Mouse (Mus musculus) liver, adult 2 months (tissue): ENCODE data around the gene Serpinf1.

Experiments used
- CTCF ChIP-seq: fragments of 200-500 bp; IDR thresholded peaks from 2 replicates; pipeline ENCODE4 v1.5.1; 2011; ENCODE audit warnings: low read depth, low read length, control low read depth
- POLR2A ChIP-seq: fragments of 200-500 bp; IDR thresholded peaks from 2 replicates; pipeline ENCODE4 v1.6.1; 2011; ENCODE audit warnings: low read length, control low read depth; ENCODE audit not compliant: insufficient read depth; ENCODE audit errors: extremely low read depth

DNA sequence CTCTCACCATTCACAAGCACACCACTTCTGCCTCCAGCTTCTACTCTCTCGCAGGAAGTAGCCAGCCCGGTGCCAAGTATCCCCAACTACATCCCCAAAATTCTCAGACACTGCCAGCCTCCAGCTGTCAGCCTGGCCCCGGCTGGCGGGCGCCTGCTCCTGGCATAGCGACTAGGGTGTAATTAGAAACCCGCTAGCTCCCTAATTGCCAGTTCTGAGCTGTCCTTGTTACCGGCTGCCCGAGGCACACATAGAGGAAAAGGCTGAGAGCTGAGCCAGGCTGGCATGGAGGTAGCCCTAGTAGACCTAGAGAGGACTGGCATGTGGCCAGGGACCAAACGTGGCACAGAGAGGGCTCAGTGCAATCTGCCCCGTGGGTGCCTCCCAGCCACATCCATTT lies 8.8 kb upstream of the Serpinf1 start:
- TF ChIP-seq CTCF (no peak), POLR2A (no peak)
